Comparison of ENCODE assay signal across 8 mouse cellular contexts in the genomic region with DNA sequence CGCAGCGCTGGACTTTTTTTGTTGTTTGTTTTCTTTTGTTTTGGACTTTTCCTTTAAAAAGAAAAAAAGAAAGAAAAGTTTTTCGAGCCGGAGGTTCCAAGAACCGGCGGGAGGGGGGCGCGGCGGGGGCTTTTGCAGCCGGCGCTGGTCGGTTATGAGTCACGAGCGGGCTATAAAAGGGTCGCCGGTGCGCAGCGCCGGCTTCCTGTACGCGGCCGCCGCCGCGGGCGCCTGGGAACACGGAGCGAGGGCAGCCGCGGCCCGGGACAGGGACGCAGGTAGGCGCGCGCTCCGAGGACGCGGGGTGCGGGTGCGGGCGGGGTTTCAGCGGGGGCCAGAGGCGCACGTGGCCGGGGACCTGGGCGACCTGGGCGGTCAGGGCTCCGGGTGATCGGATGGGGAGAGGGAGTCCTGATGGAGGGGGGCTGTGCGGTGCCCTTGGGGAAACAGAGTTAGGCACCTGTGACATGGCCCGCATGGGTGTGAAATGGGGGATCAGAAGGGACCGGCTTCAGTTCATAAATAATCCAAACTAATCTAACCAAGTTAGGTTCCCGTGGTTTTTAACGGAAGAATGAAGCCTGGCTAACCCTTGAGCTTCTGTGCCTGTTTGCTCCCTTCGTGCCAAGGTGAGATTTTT. TPM values are rescaled to one million over a fixed set of nuclear protein-coding genes. Genes with fewer than 3 reads are reported as not detected.
A peak's percentile ranks its signal among the peaks of the same experiment; 100 is the strongest.
DNase-seq lines count a peak whose midpoint lies in the region; ATAC-seq and TF ChIP-seq lines count a peak whose summit lies in the region.

No protein-coding gene starts in this region.

- H3K27me3 ChIP-seq in forebrain, embryonic 16.5 days (replicated peaks; ENCODE audit: control insufficient read depth, insufficient read depth, low read length) = peaks cover 13% of the 10 kb centered on the region
- H3K27me3 ChIP-seq in hindbrain, embryonic 13.5 days = peaks cover 42% of the 10 kb centered on the region
- H3K27me3 ChIP-seq in liver, adult 2 months (ENCODE audit: control insufficient read depth, insufficient read depth, low read length) = peaks cover 7% of the 10 kb centered on the region; the same call in 1 of the 2 replicates
- peaks cover 16% of the 10 kb centered on the region for H3K27me3 ChIP-seq in midbrain, postnatal 0 days (ENCODE audit: insufficient read depth, low read length)
- no peaks in the 10 kb centered on the region for H3K27me3 ChIP-seq in testis, adult 2 months (ENCODE audit: control insufficient read depth, insufficient read depth, low read length)

- H3K4me1 ChIP-seq in forebrain, embryonic 16.5 days (replicated peaks; ENCODE audit: control insufficient read depth, insufficient read depth, low read length) = peaks cover 12% of the 10 kb centered on the region
- peaks cover 12% of the 10 kb centered on the region for H3K4me1 ChIP-seq in hindbrain, embryonic 13.5 days (replicated peaks)
- H3K4me1 ChIP-seq in liver, adult 2 months (ENCODE audit: control insufficient read depth, insufficient read depth, low read length) = no peaks in the 10 kb centered on the region; the same call in 1 of the 2 replicates
- 0 out of 2 replicates have a peak, but pooled peaks cover 3% of the 10 kb centered on the region for H3K4me1 ChIP-seq in midbrain, postnatal 0 days (ENCODE audit: insufficient read depth, low read length)
- H3K4me1 ChIP-seq in testis, adult 2 months (ENCODE audit: control insufficient read depth, insufficient read depth, low read length) = peaks cover 8% of the 10 kb centered on the region

- H3K9ac ChIP-seq in forebrain, embryonic 16.5 days (replicated peaks; ENCODE audit: low read depth, low read length) = peak overlapping the region; percentile 56
- peak overlapping the region; percentile 71 for H3K9ac ChIP-seq in hindbrain, embryonic 13.5 days
- peak overlapping the region; percentile 38 for H3K9ac ChIP-seq in liver, adult 2 months (ENCODE audit: low read depth, low read length)
- peak overlapping the region; percentile 46 for H3K9ac ChIP-seq in midbrain, postnatal 0 days (replicated peaks; ENCODE audit: low read length, poor library complexity, severe bottlenecking)

- peak overlapping the region; percentile 98 for H3K4me2 ChIP-seq in forebrain, embryonic 16.5 days (ENCODE audit: low read length)
- peak overlapping the region; percentile 98 for H3K4me2 ChIP-seq in hindbrain, embryonic 13.5 days
- peak overlapping the region; percentile 100 for H3K4me2 ChIP-seq in midbrain, postnatal 0 days (ENCODE audit: low read depth, low read length, poor library complexity, severe bottlenecking)

- ATAC-seq in forebrain, embryonic 16.5 days = peak; percentile 88
- peak; percentile 87 for ATAC-seq in hindbrain, embryonic 13.5 days (ENCODE audit: low FRiP score)
- peak; percentile 66; the same call in 1 of the 2 replicates for ATAC-seq in midbrain, postnatal 0 days (ENCODE audit: low FRiP score)

- TF ChIP-seq POLR2A in liver, adult 2 months (IDR thresholded peaks at IDR 0.05; ENCODE audit: extremely low read depth, insufficient read depth, low read length) = no peak
- no peak for TF ChIP-seq POLR2A in testis, adult 2 months (IDR thresholded peaks at IDR 0.05; ENCODE audit: control insufficient read depth, low read depth, low read length)

- H3K27ac ChIP-seq in forebrain, embryonic 16.5 days (ENCODE audit: low read length) = no peak overlapping the region
- no peak overlapping the region for H3K27ac ChIP-seq in hindbrain, embryonic 13.5 days
- no peak overlapping the region for H3K27ac ChIP-seq in liver, adult 2 months (replicated peaks; ENCODE audit: insufficient read depth, low read depth, low read length)
- no peak overlapping the region for H3K27ac ChIP-seq in midbrain, postnatal 0 days (ENCODE audit: low read depth, low read length)
- H3K27ac ChIP-seq in testis, adult 2 months (ENCODE audit: control insufficient read depth, insufficient read depth, low read depth, low read length) = no peak overlapping the region

- H3K9me3 ChIP-seq in forebrain, embryonic 16.5 days (ENCODE audit: control insufficient read depth, low read length) = no peaks in the 10 kb centered on the region
- H3K9me3 ChIP-seq in hindbrain, embryonic 13.5 days = no peaks in the 10 kb centered on the region
- no peaks in the 10 kb centered on the region for H3K9me3 ChIP-seq in midbrain, postnatal 0 days (ENCODE audit: low read length)

- under 1% methylated on average over 55 of the region's 55 CpGs for WGBS in forebrain, embryonic 16.5 days
- under 1% methylated on average over 55 of the region's 55 CpGs for WGBS in hindbrain, embryonic 13.5 days
- WGBS in liver, adult 2 months = 2% methylated on average over 55 of the region's 55 CpGs
- WGBS in midbrain, postnatal 0 days = under 1% methylated on average over 55 of the region's 55 CpGs

- H3K4me3 ChIP-seq in forebrain, embryonic 16.5 days (replicated peaks; ENCODE audit: low read length) = peak overlapping the region; percentile 57
- H3K4me3 ChIP-seq in hindbrain, embryonic 13.5 days = peak overlapping the region; percentile 58
- H3K4me3 ChIP-seq in liver, adult 2 months (ENCODE audit: insufficient read depth, low read depth, low read length) = peak overlapping the region; percentile 54
- peak overlapping the region; percentile 69 for H3K4me3 ChIP-seq in midbrain, postnatal 0 days (ENCODE audit: low read depth, low read length)
- H3K4me3 ChIP-seq in testis, adult 2 months (ENCODE audit: control insufficient read depth, low read depth, low read length) = peak overlapping the region; percentile 79

- no peak for TF ChIP-seq CTCF in liver, adult 2 months (IDR thresholded peaks at IDR 0.05; ENCODE audit: low read depth, low read length)
- no peak for TF ChIP-seq CTCF in midbrain, postnatal 0 days (IDR thresholded peaks at IDR 0.05)
- TF ChIP-seq CTCF in testis, adult 2 months (IDR thresholded peaks at IDR 0.05; ENCODE audit: control insufficient read depth, insufficient read depth, insufficient replicate concordance, low read depth, low read length) = no peak

- H3K36me3 ChIP-seq in forebrain, embryonic 16.5 days (ENCODE audit: control insufficient read depth, insufficient read depth) = no peaks in the 10 kb centered on the region
- no peaks in the 10 kb centered on the region for H3K36me3 ChIP-seq in hindbrain, embryonic 13.5 days
- H3K36me3 ChIP-seq in liver, adult 2 months (ENCODE audit: control insufficient read depth, insufficient read depth, low read length) = no peaks in the 10 kb centered on the region
- H3K36me3 ChIP-seq in midbrain, postnatal 0 days (ENCODE audit: insufficient read depth, low read length) = no peaks in the 10 kb centered on the region
- no peaks in the 10 kb centered on the region for H3K36me3 ChIP-seq in testis, adult 2 months (ENCODE audit: control insufficient read depth, insufficient read depth, low read length)

- H3K79me2 ChIP-seq in liver, adult 2 months (ENCODE audit: control insufficient read depth, insufficient read depth, low read length) = no peaks in the 10 kb centered on the region

- DNase-seq in B cell, adult 2 months = peak; percentile 86
- peak; percentile 49 to 55 for DNase-seq in adrenal gland, adult 18-20 months (ENCODE audit: low spot score in 2 of 2)
- no peak for DNase-seq in liver, adult 2 months (ENCODE audit: extremely low read depth, low read depth, low spot score)
- peak; percentile 22 for DNase-seq in midbrain, postnatal 0 days (ENCODE audit: low spot score)
- no peak for DNase-seq in frontal cortex, postnatal 36 days (ENCODE audit: low spot score in 2 of 2)

RNA-seq across cellular contexts. Expression of a gene that starts 32.3 kb away (rescaled TPM):
- 10 to 100 TPM; 43.8 to 44.5 TPM for total RNA-seq in adrenal gland, adult 18-20 months (2021)
- polyA plus RNA-seq in forebrain, embryonic 16.5 days (2015; fragmentation: Nextera tagmentation; extraction: Ambion mirVana) = 32.5 and 34.2 TPM in 2 replicates
- 39.7 and 42.0 TPM in 2 replicates for polyA plus RNA-seq in hindbrain, embryonic 13.5 days (2015; fragmentation: Nextera tagmentation; extraction: Ambion mirVana)
- 36.9 and 40.1 TPM in 2 replicates for total RNA-seq in liver, adult 2 months (2014; rRNA removed)
- polyA plus RNA-seq in liver, adult 2 months (2012; rRNA removed) = 47.8 and 55.9 TPM in 2 replicates
- 25.7 and 43.2 TPM in 2 replicates for total RNA-seq in midbrain, postnatal 0 days (2014; rRNA removed)
- 33.8 and 34.3 TPM in 2 replicates for polyA plus RNA-seq in midbrain, postnatal 0 days (2015; fragmentation: Nextera tagmentation; extraction: Ambion mirVana)
- 54.7 and 55.8 TPM in 2 replicates for polyA plus RNA-seq in testis, adult 2 months (2012; rRNA removed)

Comparison
In these comparisons a context has a peak if more than half of its experiments do, and no peak if none do; other contexts are left out.
1. DNase-seq: peak in B cell, adult 2 months (2 of 2), adrenal gland, adult 18-20 months (2 of 2) and midbrain, postnatal 0 days (single experiment); none in liver, adult 2 months (single experiment) and frontal cortex, postnatal 36 days (0 of 2).
2. Peak in every context shown above with its lines, with median percentiles within 50 percentile points of each other: ATAC-seq, H3K4me2 ChIP-seq, H3K4me3 ChIP-seq and H3K9ac ChIP-seq.